Mouse (Mus musculus): ENCODE measurements around the gene Serpina1c. TPM values are rescaled to one million over a fixed set of nuclear protein-coding genes. Genes with fewer than 3 reads are reported as not detected.
"Not testable (repeated sequence)": the region's sequence is repeated elsewhere in the genome, so short reads cannot be mapped to it uniquely, and the experiment has no call there.

Serpina1c gene
- 0.22 TPM in 1 of 2 replicates, not detected in the other for polyA plus RNA-seq (2015; fragmentation: Nextera tagmentation; extraction: Ambion mirVana)

DNA sequence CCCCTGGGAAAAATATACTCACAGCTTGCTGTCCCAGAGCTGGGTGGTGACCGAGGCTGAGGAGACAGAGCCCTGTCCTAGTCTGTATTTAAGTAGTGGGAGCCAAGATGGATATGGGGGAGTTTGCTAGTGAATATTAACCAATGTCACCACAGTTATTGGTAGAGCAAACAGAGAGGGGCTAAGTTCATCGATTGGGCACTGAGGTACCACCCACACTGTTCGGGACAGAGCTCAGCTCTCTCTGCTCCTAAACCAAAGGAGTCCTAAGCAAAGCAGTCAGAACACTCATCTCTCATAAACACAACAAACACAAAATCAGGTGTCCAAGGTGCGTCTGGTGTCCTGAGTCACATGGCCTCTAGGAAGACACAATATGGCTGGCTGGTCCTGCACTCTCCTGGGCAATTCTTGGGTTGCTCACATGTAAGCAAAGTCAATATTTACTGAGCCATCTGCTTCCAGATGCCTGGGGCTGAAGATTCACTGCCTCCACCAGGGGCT lies at the start of gene Serpina1c:
Gene Serpina1c (minus strand): TSS at position 51 of the 504 bp plus-strand sequence.
- H3K27ac ChIP-seq; H3K4me1 ChIP-seq (replicated peaks); H3K4me3 ChIP-seq (replicated peaks); ATAC-seq; H3K27me3 ChIP-seq; H3K4me2 ChIP-seq (replicated peaks); H3K36me3 ChIP-seq; H3K9ac ChIP-seq (replicated peaks): not testable (repeated sequence)
- H3K9me3 ChIP-seq, result 0 out of 2 replicates have a peak, but pooled peaks cover 13% of the 10 kb centered on the region
- 84% methylated on average over 4 of the region's 4 CpGs for WGBS

DNA sequence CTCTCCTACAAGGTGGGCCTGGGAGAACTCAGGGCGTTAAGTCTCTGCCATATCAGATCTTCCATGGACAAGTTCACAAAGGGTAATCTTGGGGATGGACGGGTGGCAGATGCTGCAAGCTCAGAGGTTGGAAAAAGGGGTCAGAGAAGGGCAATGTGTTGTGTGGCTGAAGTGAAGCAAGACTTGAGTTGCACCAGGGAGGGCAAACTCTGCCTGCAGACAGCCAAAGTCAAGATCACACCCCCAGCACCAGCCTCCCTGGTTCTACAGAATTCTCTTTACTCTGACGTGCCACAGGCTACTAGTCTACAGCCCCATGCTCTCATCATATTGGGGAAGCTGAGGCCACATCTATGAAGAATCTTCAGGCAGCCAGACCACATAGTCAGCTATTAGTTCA lies 48.3 kb upstream of the Serpina1c start:
- H3K4me2 ChIP-seq (replicated peaks); H3K27me3 ChIP-seq; H3K4me1 ChIP-seq (replicated peaks); H3K9me3 ChIP-seq; H3K9ac ChIP-seq (replicated peaks); H3K36me3 ChIP-seq; H3K4me3 ChIP-seq (replicated peaks); ATAC-seq; H3K27ac ChIP-seq: not testable (repeated sequence)
- 83% methylated on average over 3 of the region's 3 CpGs for WGBS

- H3K27ac ChIP-seq, result no peak overlapping the region
- no peaks in the 10 kb centered on the region for H3K4me1 ChIP-seq (replicated peaks)
- no peak overlapping the region for H3K4me2 ChIP-seq (replicated peaks)
- no peak overlapping the region for H3K9ac ChIP-seq (replicated peaks)
- ATAC-seq, result no peak
- WGBS, result 89% methylated on average over 4 of the region's 4 CpGs
- no peaks in the 10 kb centered on the region for H3K36me3 ChIP-seq
- H3K9me3 ChIP-seq, result 0 out of 2 replicates have a peak, but pooled peaks cover 15% of the 10 kb centered on the region
- H3K27me3 ChIP-seq, result no peaks in the 10 kb centered on the region
- no peak overlapping the region for H3K4me3 ChIP-seq (replicated peaks)
Observed at GRCm38 (mm10) chr12:103946243-103946642, 41.6 kb upstream of the Serpina1c start.

GRCm38 (mm10) chr12:103909181-103909580 lies 4.5 kb upstream of the Serpina1c start:
- H3K36me3 ChIP-seq; H3K9me3 ChIP-seq; H3K4me3 ChIP-seq (replicated peaks); ATAC-seq; H3K4me2 ChIP-seq (replicated peaks); H3K27me3 ChIP-seq; H3K9ac ChIP-seq (replicated peaks); H3K4me1 ChIP-seq (replicated peaks); H3K27ac ChIP-seq: not testable (repeated sequence)
- 93% methylated on average over 12 of the region's 16 CpGs for WGBS

- not testable (repeated sequence) for H3K4me1 ChIP-seq (replicated peaks); H3K9ac ChIP-seq (replicated peaks); H3K9me3 ChIP-seq; H3K4me3 ChIP-seq (replicated peaks); H3K36me3 ChIP-seq; H3K27ac ChIP-seq; H3K4me2 ChIP-seq (replicated peaks); H3K27me3 ChIP-seq; ATAC-seq
- 55% methylated on average over 1 of the region's 1 CpGs for WGBS
Observed at GRCm38 (mm10) chr12:103907746-103908145, 3.1 kb upstream of the Serpina1c start.

DNA sequence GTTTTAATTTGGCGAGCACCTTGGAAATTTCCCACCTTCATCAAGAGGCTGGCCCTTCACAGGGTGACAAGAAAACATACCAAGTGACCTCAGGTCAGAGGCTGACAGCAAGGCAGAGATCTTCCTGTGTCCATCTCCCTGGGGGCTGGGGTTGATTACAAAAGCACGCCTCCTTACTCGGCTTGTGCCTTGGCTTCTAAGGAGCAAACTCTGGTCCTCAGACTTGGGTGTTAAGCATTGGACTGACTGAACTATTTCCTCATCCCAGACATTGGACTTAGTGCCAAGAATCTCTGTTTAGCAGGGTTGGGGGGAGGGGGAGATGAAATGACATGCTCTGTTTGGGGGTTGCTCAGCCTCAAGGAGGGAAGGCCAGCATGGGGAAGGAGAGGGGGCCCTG lies 2.8 kb downstream of the Serpina1c start:
- H3K4me3 ChIP-seq (replicated peaks); H3K4me2 ChIP-seq (replicated peaks); H3K27ac ChIP-seq; H3K27me3 ChIP-seq; H3K36me3 ChIP-seq; ATAC-seq; H3K9ac ChIP-seq (replicated peaks); H3K4me1 ChIP-seq (replicated peaks): not testable (repeated sequence)
- WGBS, result 95% methylated on average over 3 of the region's 3 CpGs
- 0 out of 2 replicates have a peak, but pooled peaks cover 13% of the 10 kb centered on the region for H3K9me3 ChIP-seq

GRCm38 (mm10) chr12:103866873-103867272 lies 37.8 kb downstream of the Serpina1c start:
- not testable (repeated sequence) for H3K27me3 ChIP-seq; H3K4me3 ChIP-seq (replicated peaks); H3K4me2 ChIP-seq (replicated peaks); H3K4me1 ChIP-seq (replicated peaks); H3K27ac ChIP-seq; H3K9ac ChIP-seq (replicated peaks); H3K36me3 ChIP-seq; ATAC-seq
- WGBS, result 100% methylated on average over 1 of the region's 1 CpGs
- H3K9me3 ChIP-seq, result peaks cover 20% of the 10 kb centered on the region

- not testable (repeated sequence) for H3K4me1 ChIP-seq (replicated peaks); H3K4me2 ChIP-seq (replicated peaks); H3K4me3 ChIP-seq (replicated peaks); ATAC-seq; H3K9ac ChIP-seq (replicated peaks); H3K27me3 ChIP-seq; H3K36me3 ChIP-seq; H3K27ac ChIP-seq
- 85% methylated on average over 9 of the region's 9 CpGs for WGBS
- H3K9me3 ChIP-seq, result peaks cover 19% of the 10 kb centered on the region
Observed at GRCm38 (mm10) chr12:103863101-103863974, 41.3 kb downstream of the Serpina1c start, which contains the start of gene Serpina1a. TSS of gene Serpina1a (minus strand) at chr12:103863562.

DNA sequence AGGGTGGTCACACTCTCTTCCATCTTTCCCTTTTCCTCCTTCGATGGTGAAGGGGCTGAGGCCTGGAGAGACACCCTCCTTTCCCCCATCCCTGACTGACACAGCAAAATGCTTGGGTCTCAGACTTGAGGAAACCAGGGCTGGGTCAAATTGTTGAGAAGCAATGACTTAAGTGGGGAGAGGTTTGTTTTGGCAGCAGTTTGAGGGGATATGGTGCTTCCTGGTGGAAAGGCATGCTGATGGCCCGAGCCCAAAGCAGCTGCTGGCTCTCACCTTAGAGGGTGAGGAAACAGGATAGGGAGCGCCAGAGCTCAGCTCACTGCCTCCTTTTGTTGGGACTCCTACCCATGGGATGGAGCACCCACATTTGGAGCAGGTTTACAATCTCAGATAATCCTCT lies 43.7 kb downstream of the Serpina1c start:
- no peaks in the 10 kb centered on the region for H3K36me3 ChIP-seq
- 71% methylated on average over 3 of the region's 3 CpGs for whole genome bisulfite sequencing
- H3K4me2 ChIP-seq (replicated peaks), result no peak overlapping the region
- no peak overlapping the region for H3K27ac ChIP-seq
- ATAC-seq, result no peak
- no peaks in the 10 kb centered on the region for H3K27me3 ChIP-seq
- H3K4me3 ChIP-seq (replicated peaks), result no peak overlapping the region
- no peaks in the 10 kb centered on the region for H3K4me1 ChIP-seq (replicated peaks)
- H3K9me3 ChIP-seq, result peaks cover 15% of the 10 kb centered on the region
- H3K9ac ChIP-seq (replicated peaks), result no peak overlapping the region

- H3K27me3 ChIP-seq; ATAC-seq; H3K4me3 ChIP-seq (replicated peaks); H3K4me1 ChIP-seq (replicated peaks); H3K27ac ChIP-seq; H3K36me3 ChIP-seq; H3K9ac ChIP-seq (replicated peaks); H3K4me2 ChIP-seq (replicated peaks): not testable (repeated sequence)
- H3K9me3 ChIP-seq, result peaks cover 13% of the 10 kb centered on the region
- WGBS, result 88% methylated on average over 3 of the region's 4 CpGs
Observed at GRCm38 (mm10) chr12:103860571-103860970, 44.1 kb downstream of the Serpina1c start.

- not testable (repeated sequence) for H3K27me3 ChIP-seq; H3K36me3 ChIP-seq; H3K4me1 ChIP-seq (replicated peaks); H3K4me2 ChIP-seq (replicated peaks); ATAC-seq; H3K9ac ChIP-seq (replicated peaks); H3K4me3 ChIP-seq (replicated peaks); H3K27ac ChIP-seq
- H3K9me3 ChIP-seq, result peaks cover 11% of the 10 kb centered on the region
- WGBS, result 72% methylated on average over 3 of the region's 3 CpGs
Observed at GRCm38 (mm10) chr12:103859584-103859983, 45.1 kb downstream of the Serpina1c start.

GRCm38 (mm10) chr12:103853032-103853431 lies 51.7 kb downstream of the Serpina1c start:
- H3K36me3 ChIP-seq; ATAC-seq; H3K4me3 ChIP-seq (replicated peaks); H3K4me1 ChIP-seq (replicated peaks); H3K27ac ChIP-seq; H3K4me2 ChIP-seq (replicated peaks); H3K9ac ChIP-seq (replicated peaks); H3K27me3 ChIP-seq; H3K9me3 ChIP-seq: not testable (repeated sequence)
- 83% methylated on average over 2 of the region's 2 CpGs for WGBS
